Comparison of ENCODE assay signal across 9 mouse cellular contexts in the genomic region with DNA sequence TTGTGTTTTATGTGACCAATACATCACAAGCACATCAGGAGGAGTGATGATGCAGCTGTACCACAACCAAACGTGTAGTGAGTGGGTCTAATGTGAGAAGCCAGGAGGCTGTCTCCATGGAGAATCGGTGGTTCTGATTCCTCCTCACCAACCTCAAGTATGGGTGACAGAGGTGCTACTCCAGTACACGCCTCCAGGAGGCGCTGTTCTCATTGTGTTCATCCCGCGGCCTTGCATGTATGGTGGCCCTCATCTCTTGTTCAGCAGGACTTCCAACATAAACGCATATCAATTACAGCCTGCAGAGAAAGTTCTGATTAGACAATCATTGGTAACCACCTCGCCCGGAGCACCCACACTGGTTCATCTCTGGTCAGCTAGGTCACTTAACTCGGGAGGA. TPM values are rescaled to one million over a fixed set of nuclear protein-coding genes. Genes with fewer than 3 reads are reported as not detected.
DNase-seq lines count a peak whose midpoint lies in the region; ATAC-seq and TF ChIP-seq lines count a peak whose summit lies in the region.
"Had no signal": no experiment of that assay in that cellular context is flagged by ENCODE, and none has a peak within 500 bp of the region (broad histone marks: within the 10 kb centered on the region; RNA-seq: fewer than 3 reads in every experiment).

No protein-coding gene starts in this region.

- no peak overlapping the region for H3K4me2 ChIP-seq in heart, postnatal 0 days (ENCODE audit: low read depth, low read length)
- no peak overlapping the region for H3K4me2 ChIP-seq in heart, embryonic 12.5 days
- H3K4me2 ChIP-seq: stomach, embryonic 15.5 days had no signal

- H3K4me3 ChIP-seq in heart, postnatal 0 days (ENCODE audit: low read depth, low read length) = no peak overlapping the region
- H3K4me3 ChIP-seq in heart, embryonic 12.5 days = no peak overlapping the region
- H3K4me3 ChIP-seq: stomach, embryonic 15.5 days had no signal

- no peak overlapping the region for H3K9ac ChIP-seq in heart, postnatal 0 days (replicated peaks; ENCODE audit: low read depth, low read length)
- no peak overlapping the region for H3K9ac ChIP-seq in heart, embryonic 12.5 days
- H3K9ac ChIP-seq: stomach, embryonic 15.5 days had no signal

- peaks cover 6% of the 10 kb centered on the region; the same call in 1 of the 2 replicates for H3K4me1 ChIP-seq in heart, postnatal 0 days (ENCODE audit: control insufficient read depth, insufficient read depth)
- peaks cover 6% of the 10 kb centered on the region for H3K4me1 ChIP-seq in heart, embryonic 12.5 days (replicated peaks)

- H3K9me3 ChIP-seq in heart, postnatal 0 days (replicated peaks; ENCODE audit: control insufficient read depth, low read length) = no peaks in the 10 kb centered on the region
- no peaks in the 10 kb centered on the region for H3K9me3 ChIP-seq in heart, embryonic 12.5 days (replicated peaks)
- H3K9me3 ChIP-seq: stomach, embryonic 15.5 days had no signal

- 42% methylated on average over 10 of the region's 10 CpGs for WGBS in heart, postnatal 0 days
- whole genome bisulfite sequencing in heart, embryonic 12.5 days = 51% methylated on average over 10 of the region's 10 CpGs

- no peak overlapping the region for H3K27ac ChIP-seq in heart, postnatal 0 days (ENCODE audit: low read depth)
- H3K27ac ChIP-seq in heart, embryonic 12.5 days (ENCODE audit: poor library complexity, severe bottlenecking) = no peak overlapping the region
- H3K27ac ChIP-seq: stomach, embryonic 15.5 days had no signal

- DNase-seq in heart, postnatal 0 days (ENCODE audit: low spot score) = no peak
- DNase-seq in adrenal gland, postnatal 36 days = peak; percentile 68 to 69
- DNase-seq in kidney, adult 9 months = peak; percentile 39
- DNase-seq in natural killer cell, adult 2 months (ENCODE audit: low spot score in 2 of 2) = peak; percentile 43 to 61
- DNase-seq in yolk sac, embryonic 10.5 days (ENCODE audit: low spot score) = no peak
- DNase-seq in left cerebral cortex, postnatal 25 days (ENCODE audit: low spot score in 2 of 2) = no peak

- no peak for ATAC-seq in heart, postnatal 0 days (ENCODE audit: insufficient read depth, low read depth)
- ATAC-seq in heart, embryonic 12.5 days (ENCODE audit: insufficient number of reproducible peaks, low FRiP score) = no peak
- ATAC-seq in CD4-positive, CD25-positive, alpha-beta regulatory T cell, adult 4 months = peak; percentile 70

- peak; percentile 40 for TF ChIP-seq CTCF in heart, postnatal 0 days (IDR thresholded peaks at IDR 0.05; ENCODE audit: low read depth)

- intact Hi-C loops in left cerebral cortex, postnatal 25 days (cut with DNase I) = loop anchor here (5.0 kb wide), 1 partner anchor 60 kb away; no protein-coding TSS in a partner anchor

- H3K36me3 ChIP-seq in heart, postnatal 0 days (replicated peaks; ENCODE audit: control insufficient read depth, insufficient read depth, low read length) = no peaks in the 10 kb centered on the region
- no peaks in the 10 kb centered on the region for H3K36me3 ChIP-seq in heart, embryonic 12.5 days
- H3K36me3 ChIP-seq: stomach, embryonic 15.5 days had no signal

- TF ChIP-seq EP300 in heart, postnatal 0 days (IDR thresholded peaks at IDR 0.05; ENCODE audit: low read depth) = no peak

- no peaks in the 10 kb centered on the region for H3K27me3 ChIP-seq in heart, postnatal 0 days (ENCODE audit: control insufficient read depth, insufficient read depth, low read length)
- H3K27me3 ChIP-seq in heart, embryonic 12.5 days (replicated peaks) = peaks cover 4% of the 10 kb centered on the region; the same call in 1 of the 2 replicates
- H3K27me3 ChIP-seq: stomach, embryonic 15.5 days had no signal

RNA-seq across cellular contexts. Expression of a gene that starts 12.9 kb away (rescaled TPM):
- total RNA-seq in heart, postnatal 0 days (2014; rRNA removed; ENCODE audit: low replicate concordance) = 50.0 and 70.0 TPM in 2 replicates
- polyA plus RNA-seq in heart, postnatal 0 days (2015; fragmentation: Nextera tagmentation; extraction: Ambion mirVana) = 26.8 and 27.0 TPM in 2 replicates
- polyA plus RNA-seq in heart, embryonic 12.5 days (2016; fragmentation: Nextera tagmentation; extraction: Ambion mirVana) = 65.3 and 67.9 TPM in 2 replicates
- 10 to 100 TPM; 26.7 to 40.6 TPM for polyA plus RNA-seq in CD4-positive, CD25-positive, alpha-beta regulatory T cell, adult 4 months (2017; shearing (Covaris generic))
- total RNA-seq in adrenal gland, postnatal 36 days (2021) = 100 to 1,000 TPM in 1 of 2 experiments, 10 to 100 TPM in 1; 74.1 to 104 TPM
- total RNA-seq in left cerebral cortex, postnatal 25 days (2021) = 10 to 100 TPM; 20.3 to 22.1 TPM

RNA-seq across cellular contexts. Expression of a gene that starts 26.0 kb away (rescaled TPM):
- not detected in 2 replicates for total RNA-seq in heart, postnatal 0 days (2014; rRNA removed; ENCODE audit: low replicate concordance)
- not detected in 2 replicates for polyA plus RNA-seq in heart, postnatal 0 days (2015; fragmentation: Nextera tagmentation; extraction: Ambion mirVana)
- polyA plus RNA-seq in heart, embryonic 12.5 days (2016; fragmentation: Nextera tagmentation; extraction: Ambion mirVana) = not detected in 2 replicates
- under 1 TPM in 1 of 2 experiments, not detected in 1; 0.13 TPM for polyA plus RNA-seq in CD4-positive, CD25-positive, alpha-beta regulatory T cell, adult 4 months (2017; shearing (Covaris generic))
- total RNA-seq in adrenal gland, postnatal 36 days (2021) = not detected
- not detected for total RNA-seq in left cerebral cortex, postnatal 25 days (2021)
- polyA plus RNA-seq: stomach, embryonic 15.5 days had no signal

Comparison
In these comparisons a context has a peak if more than half of its experiments do, and no peak if none do; other contexts are left out.
1. DNase-seq: peak in adrenal gland, postnatal 36 days (2 of 2), kidney, adult 9 months (single experiment) and natural killer cell, adult 2 months (2 of 2); none in heart, postnatal 0 days (single experiment), yolk sac, embryonic 10.5 days (single experiment) and left cerebral cortex, postnatal 25 days (0 of 2).